Mouse (Mus musculus): ENCODE measurements around the gene Lag3.

DNA sequence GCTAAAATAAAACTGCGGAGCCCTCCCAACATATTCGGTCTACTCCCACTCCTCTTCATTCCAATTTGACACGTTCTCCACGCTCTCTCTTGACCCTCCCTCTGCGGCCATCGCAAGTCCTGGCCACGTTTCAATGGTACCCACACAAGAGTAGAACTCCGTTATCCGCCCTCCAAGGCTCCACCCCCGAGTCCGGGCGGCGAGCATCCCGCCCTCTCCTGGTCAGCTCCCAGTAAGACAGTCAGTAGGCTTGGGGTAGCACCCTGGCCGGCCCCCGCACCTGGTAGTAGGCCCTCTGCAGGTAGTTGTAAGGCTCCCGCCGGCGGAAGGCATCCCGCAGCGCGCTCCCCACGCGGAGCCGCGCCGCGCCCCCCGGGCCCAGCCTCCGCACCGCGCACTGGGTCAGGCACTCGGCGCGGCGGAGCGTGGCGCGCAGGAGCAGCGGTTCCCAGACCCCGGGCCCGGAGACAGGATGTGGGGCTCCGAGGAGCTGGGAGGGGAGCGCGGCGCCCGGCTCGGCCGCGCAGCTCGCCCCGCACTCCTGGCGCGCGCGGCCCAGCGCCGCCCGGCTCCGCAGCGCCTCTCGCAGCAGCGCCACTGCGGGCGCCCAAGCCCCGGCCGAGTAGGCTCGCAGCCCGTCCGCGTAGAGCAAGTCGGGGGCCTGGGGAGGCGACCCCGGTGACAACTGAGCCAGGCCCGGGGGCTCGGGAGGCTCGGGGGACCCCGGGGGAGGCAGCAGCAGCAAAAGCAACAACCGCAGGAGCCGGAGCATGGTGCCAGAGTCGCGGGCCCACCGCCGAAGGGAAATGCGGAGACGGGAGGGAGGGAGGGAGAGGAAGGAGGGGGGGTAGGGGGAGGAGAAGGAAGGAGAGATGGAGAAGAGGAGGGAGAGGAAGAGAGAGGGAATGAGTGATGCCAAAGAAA lies 54.3 kb downstream of the Lag3 start, which contains the start of gene P3h3:
- TF ChIP-seq POLR2A (IDR thresholded peaks at IDR 0.05; ENCODE audit: borderline replicate concordance, extremely low read depth, low read depth, low read length), result peak; percentile 35; the same call in 1 of the 2 replicates
- no peak; the same call in 1 of the 2 replicates for TF ChIP-seq CTCF (IDR thresholded peaks at IDR 0.05; ENCODE audit: insufficient read depth, low read length)
